Mouse (Mus musculus): ENCODE measurements around the gene Snx6.
"Not testable (repeated sequence)": the region's sequence is repeated elsewhere in the genome, so short reads cannot be mapped to it uniquely, and the experiment has no call there.

The Snx6 gene

DNA sequence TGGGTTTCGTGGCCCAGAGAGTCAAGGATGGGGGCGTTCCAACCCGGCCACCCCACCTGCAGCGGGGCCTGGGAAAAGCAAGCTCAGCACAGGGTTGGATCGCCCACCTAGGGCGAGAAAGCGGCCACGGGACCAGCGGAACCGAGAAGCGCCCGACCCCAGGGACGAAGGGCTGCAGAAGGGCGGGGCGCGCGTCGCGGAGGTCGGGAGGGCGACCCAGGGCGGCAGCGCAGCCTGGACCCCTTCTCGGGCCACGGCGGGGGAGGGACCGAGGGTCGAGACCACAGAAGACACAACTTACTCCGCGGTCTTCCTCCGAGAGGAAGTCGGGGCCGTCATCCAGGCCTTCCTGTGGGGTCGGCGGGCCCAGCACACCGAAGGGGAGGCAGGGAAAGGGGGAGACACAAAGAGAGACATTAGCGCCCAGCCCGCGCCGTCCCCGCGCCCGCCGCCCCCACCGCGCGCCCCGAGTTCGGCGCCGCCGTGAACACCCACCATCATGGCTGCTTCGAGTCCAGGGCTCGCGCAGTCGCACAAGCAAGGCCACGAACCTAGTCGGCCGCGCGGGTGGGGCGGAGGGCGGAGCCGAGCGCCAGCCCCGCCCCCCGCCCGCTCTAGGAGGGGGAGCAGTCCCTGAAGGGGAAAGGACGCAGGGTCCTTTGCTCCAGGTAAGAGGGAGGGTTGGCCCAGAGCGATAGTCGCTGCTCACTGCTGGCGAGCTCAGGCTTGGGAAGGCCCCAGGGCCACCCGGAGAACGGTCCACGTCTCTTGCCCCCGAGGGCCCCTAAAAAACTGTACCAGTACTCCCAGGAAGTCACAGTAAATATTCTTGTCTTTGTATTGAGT is at the start of gene Snx6:
Gene Snx6 (minus strand): TSS at position 551 of the 846 bp plus-strand sequence.
- peak; percentile 38 for DNase-seq (ENCODE audit: low spot score)

DNA sequence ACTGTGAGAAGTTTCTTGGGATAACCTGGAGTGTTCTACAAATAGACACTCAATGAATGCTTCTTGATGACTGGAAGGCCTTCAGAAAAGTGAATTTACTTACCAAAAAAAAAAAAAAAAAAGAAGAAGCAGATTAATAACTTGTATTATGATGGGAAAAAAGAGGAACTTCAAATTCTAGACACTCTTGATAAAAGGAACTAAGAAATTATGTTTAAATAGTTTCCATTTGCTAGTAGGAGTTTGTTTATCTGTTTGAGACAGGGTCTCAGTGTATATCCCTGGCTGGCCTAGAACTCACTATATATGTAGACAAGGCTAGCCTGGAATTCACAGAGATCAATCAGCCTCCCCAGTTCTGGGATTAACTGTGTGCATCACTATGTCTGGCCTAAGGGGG is 48.9 kb upstream of the Snx6 start:
- no peak for DNase-seq (ENCODE audit: low spot score)

DNA sequence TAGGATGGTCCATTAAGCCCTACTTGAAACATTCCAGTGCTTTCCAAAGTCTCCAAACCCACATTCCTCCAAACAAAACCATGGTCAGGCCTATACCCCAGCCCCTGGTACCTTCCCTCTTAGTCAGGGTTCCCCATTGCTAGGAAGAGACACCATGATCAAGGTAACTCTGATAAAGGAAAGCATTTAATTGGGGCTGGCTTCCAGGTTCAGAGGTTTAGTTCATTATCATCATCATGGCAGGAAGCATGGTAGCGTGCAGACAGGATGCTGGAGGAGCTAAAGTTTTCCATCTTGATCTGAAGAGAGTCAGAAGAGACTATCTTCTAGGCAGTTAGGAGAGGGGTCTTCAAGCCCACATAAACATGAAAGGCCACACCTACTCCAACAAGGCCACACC is 46.1 kb upstream of the Snx6 start:
- no peak for DNase-seq (ENCODE audit: low spot score)

DNA sequence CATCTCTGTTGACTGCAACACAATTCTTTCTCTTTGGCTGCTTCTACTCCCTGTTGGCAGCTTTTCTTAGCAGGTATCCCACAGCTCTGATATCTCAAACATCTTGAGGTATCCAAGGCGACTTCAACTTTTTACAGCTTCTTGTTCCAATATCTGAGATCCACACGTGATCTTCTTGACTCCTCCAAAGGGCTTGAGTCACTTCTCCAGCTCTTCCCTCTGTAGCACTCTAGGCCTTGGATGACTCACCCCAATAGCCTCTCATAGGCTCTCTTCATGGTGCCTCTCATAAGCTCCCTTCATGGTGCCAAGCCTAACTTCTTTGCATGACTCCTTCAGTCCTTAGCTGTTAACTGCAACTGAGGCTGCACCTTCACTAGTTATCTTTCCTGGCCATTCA is 44.3 kb upstream of the Snx6 start:
- DNase-seq (ENCODE audit: low spot score), result no peak

DNA sequence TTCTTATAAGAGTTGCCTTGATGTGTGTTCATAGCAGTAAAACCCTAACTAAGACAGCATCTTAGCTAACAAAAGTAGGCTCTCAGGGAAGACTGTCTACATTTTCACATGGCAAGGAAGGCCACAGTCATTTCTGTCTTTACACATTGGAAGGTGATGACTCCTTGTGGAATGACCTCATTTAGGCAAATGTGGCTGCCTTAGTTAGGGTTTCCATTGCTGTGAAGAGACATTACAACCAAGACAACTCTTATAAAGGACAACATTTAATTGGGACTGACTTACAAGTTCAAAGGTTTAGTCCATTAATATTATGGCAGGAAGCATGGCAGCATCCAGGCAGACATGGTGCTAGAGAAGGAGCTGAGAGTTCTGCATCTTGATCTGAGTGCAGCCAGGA is 43.4 kb upstream of the Snx6 start:
- DNase-seq (ENCODE audit: low spot score), result no peak

DNA sequence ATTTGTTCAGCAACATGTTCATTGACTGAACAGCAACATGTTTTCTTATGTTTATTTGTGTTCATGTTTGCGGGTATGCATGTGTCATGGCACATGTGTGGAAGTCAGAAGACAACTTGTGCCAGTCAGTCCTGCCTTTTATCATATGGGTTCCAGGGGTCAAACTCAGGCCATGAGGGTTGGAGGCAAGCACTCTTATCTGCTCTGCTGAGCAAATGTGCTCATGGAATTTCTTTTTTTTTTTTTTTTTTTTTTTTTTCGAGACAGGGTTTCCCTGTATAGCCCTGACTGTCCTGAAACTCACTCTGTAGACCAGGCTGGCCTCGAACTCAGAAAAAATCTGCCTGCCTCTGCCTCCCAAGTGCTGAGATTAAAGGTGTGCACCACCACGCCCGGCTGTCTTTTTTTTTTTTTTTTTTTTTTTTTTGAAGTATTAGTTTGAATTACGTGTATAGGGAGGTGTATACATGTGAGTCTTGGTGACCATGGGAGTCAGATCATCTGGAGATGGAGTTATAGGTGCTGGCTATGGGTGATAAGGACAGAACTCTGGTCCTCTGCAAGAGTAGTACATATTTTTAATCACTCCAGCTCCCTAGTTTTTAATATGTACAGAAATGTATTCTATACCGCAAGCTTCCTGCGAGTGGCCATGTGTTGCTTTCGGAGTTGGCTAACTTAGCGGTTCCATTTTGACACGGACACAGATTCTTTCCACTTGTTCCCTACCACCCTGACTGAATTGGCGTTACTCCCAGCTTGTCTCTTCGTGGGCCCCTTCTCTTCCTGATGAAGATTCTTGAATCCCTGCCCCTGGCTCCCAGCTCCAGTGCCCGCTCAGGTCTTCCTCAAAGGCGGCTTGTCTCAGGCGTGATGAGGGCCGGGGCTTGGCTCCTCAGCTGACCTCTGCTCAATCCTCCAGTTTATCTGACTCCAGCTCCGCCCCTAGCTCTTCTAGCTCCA is 40.4 kb upstream of the Snx6 start:
- DNase-seq (ENCODE audit: low spot score), result no peak

DNA sequence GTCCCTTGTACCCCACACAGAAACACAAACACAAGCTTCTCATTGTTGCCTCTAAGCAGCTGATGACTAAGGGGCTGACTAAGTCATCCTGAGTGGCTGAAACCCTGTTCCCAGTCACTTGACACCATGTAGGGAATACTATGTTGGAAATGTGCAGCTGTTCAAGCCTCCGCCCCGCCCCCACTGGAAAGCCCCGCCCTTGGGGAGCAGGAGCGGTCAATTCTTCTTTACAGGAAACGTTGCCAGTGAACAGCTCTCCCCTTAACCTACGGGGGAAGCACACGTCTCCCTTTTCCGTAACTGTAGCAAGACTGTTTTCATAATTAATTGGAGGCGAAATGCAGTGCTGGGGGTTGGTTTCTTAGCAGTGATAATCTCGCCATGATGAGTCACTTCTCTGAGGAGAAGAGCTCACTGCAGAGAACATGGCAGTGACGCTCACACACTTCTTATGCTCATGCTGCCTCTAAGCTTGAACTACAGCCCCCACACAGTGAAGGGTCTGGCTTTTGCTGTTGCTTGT is 39.5 kb upstream of the Snx6 start:
- peak; percentile 59 for DNase-seq (ENCODE audit: low spot score)

DNA sequence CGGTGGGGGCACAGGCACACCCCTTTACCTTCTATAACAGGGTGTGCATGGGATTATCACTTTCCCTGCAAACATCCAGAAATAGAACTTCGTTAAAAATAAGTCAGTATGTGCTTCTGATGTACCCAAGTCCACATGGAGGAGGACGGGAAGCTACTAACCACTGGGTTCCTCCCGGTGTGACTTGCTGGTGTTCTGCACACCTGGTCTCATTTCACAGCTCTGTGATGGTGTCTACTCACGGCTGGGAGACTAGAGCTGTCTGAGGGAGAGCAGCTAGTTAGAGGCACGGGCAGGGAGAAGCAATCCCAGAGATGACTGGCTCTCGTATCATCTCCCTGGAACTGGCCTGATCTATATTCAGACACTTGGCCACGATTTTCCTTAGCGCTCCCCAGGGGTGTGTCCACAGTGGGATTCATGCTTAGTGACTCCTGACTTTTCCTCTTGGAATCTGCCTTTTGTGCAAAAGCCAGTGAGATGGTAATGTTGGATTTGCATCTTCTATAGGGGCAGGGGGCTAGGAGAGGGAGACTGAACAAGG is 38.4 kb upstream of the Snx6 start:
- DNase-seq (ENCODE audit: low spot score), result no peak

DNA sequence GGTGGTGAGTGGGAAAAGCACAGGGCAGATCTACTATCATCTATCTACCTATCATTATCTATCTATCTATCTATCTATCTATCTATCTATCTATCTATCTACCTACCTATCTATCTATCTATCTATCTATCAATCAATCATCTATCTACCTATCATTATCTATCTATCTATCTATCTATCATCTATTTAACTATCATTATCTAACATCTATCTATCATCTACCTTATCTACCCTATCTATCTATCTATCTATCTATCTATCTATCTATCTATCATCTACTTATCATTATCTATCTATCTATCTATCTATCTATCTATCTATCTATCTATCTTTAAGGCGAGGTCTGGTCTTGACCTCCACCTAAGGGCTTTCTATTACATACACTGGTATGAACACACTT is 36.4 kb upstream of the Snx6 start:
- not testable (repeated sequence) for DNase-seq (ENCODE audit: low spot score)

DNA sequence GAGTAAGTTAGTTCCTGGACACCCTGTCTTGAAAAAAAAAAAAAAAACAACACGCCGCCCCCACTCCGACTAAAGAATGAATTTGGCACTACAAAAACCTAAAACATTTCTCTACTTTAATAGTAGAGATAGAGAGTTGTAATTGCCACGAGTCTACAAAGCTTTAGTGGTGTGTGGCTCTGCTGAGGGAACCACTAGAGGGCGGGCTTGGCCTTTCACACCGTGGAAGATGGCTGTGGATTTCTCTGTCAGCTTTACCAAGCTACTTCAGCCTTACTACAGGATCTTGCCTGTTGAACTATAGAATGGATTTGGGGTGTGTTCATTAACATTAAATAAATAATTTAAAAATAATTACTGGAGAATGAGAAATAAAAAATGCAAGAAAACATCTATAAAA is 35.1 kb upstream of the Snx6 start:
- peak; percentile 63 for DNase-seq (ENCODE audit: low spot score)

DNA sequence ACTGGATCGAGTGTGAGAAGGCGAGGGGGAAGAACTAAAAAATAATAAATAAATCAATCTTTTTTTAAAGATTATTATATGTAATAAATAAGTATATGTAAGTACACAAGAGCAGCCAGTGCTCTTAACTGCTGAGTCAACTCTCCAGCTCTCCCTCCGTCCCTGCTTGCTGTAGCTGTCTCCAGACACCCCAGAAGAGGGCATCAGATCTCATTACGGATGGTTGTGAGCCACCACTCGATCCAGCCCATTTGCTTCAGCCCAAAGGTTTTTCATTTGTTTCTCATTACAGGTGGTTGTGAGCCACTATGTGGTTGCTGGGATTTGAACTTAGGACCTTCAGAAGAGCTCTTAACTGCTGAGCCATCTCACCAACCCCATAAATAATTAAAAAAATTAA is 34.4 kb upstream of the Snx6 start:
- no peak for DNase-seq (ENCODE audit: low spot score)

DNA sequence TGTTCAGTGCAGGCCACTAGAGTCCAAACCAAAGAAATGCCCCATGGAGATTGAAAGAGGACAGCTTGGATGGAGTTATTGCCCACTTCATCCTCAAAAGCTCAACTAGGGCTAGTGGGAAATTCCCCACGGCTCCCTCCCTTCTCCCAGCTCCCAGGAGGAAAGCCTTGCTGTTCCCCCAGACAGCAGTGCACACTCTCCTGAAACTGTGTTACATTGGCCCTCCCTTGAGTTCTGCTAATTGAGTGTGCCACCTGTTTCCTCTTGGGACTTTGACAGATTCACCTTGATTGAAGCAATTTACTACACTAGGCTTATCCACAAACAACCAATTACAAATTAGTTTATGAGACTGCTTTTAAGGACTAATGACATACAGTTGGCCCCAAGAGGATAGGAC is 32.5 kb upstream of the Snx6 start:
- no peak for DNase-seq (ENCODE audit: low spot score)

DNA sequence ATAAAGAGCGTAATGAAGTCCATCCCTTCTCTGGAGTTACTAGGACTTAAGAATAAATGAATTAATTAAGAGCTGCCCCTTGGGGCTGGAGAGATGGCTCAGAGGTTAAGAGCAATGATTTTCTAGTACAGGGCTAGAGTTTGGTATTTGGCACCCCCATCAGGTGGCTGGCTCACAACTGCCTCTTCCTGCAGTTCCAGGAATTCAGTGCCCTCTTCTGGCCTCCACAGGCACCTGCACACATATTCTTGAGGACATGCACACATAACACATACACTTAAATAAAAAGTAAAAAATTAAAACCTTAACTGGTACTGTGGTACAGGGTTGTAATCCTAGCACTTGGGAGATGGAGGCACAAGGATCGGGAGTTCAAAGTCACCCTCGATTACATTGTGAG is 29.7 kb upstream of the Snx6 start:
- DNase-seq (ENCODE audit: low spot score), result no peak

DNA sequence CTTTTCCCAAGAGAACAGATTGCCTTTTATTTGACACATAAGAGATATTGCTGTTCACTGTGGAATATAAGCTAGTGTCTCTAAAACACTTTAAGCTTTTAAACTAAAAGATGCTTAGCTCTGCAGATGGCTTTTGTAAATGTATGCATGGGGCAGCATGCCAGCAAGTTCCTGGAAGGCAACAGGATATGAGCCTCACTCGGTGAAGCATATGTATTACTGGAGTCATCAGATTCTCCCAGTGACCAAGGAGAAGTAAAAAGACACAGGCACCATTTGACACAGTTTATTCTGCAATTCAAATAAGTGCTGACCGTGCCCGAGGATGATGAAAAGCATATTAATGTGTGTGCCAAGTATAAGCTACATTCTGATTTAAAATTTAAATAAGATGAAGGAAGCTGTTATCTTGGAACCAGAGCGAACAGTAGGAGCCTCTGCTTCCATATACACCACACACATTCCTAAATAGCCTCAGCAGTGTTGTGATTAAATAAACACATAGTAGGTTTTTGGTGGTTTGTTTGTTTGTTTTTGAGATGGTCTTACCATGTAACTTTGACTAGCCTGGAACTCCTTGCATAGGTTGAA is 27.4 kb upstream of the Snx6 start:
- peak; percentile 25 for DNase-seq (ENCODE audit: low spot score)

DNA sequence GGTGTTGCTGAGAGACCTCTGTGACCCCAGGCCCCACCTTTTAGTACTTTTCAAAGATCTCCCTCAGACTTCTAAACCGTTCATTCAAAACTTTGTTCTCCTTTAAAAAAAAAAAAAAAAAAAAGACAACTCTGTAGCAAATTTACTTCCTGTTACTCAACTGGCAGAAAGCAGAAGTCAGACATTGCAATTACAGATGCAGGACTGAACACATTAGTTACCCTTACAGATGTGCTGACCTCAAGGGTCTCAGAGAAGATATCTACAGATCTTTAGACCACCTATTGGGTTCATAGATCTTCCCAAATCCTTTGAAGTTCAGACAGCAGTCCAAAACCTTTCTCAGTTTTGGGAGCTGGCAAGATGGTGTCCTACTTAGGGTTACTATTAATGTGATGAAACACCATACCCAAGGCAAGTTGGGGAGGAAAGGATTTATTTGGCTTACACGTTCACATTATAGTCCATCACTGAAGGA is 25.2 kb upstream of the Snx6 start:
- no peak for DNase-seq (ENCODE audit: low spot score)

DNA sequence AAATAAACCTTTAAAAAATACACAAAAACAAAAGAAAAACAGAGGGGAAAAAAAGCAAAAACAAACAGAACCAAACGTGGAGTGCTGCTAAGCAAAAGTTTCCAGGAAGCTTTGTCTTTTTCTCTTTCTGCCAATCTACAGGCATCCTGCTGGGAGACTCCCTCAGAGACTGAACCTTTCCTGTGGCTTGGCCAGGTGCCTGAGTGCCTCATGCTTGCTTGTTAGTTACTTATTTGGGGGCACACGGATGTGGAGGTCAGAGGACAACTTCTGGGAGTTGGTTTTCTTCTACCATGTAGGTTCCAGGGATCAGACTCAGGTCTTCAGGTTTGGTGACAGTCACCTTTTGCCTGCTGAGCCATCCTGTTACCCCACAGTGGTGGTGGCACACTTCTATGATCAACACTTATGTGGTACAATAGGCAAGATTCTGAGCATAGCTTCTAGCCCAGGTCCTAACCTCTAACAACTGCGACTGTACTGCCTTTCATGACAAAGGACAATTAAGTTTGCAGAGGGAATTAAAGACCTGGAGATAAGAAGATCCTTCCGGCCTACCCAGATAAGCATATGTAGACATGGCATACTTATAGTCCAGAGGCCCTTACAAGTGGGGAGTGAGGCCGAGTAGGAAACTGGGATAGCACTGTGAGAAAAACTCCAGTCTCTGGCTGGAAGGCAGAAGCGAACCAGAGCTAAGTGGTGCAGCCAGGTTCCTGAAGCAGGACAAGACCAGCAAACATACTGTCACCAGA is 23.9 kb upstream of the Snx6 start:
- no peak for DNase-seq (ENCODE audit: low spot score)

DNA sequence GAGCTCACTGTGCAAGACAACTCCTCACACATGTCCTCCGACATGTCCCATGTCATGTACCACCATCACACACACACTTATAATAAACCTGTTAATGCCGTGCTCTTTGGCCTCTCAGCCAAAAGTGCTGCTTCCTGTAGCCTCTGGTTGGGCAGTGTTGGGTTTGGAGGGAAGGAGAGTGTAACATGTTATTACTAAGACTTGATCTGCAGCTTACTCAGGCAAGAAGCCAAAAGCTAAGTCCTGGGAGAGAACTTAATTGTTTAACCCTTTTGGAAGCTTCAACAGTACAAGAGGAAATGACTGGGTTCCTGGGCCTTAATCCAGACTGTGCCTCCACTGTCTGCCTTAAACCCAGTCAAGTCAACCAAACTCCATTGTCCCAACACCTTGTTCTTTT is 14.6 kb upstream of the Snx6 start:
- DNase-seq (ENCODE audit: low spot score), result no peak

DNA sequence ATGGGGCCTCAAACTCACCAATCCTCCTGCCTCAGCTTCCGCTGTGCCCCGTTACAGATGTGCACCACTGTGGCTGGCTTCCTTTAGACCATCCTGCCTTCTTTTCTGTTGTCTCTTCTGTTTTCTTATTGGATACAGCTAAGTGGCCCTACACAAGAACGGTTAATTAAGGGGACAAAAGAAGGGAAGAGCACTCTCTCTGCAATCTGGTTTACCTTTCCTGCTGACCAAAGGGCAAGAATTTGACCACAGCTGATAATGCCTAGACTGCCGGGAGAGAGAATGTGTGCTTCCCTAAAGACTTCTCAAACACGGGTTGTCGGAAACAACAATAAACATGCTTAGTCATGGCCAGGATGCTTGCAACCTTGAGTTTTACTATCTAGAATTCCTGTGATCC is 12.0 kb upstream of the Snx6 start:
- DNase-seq (ENCODE audit: low spot score), result no peak

DNA sequence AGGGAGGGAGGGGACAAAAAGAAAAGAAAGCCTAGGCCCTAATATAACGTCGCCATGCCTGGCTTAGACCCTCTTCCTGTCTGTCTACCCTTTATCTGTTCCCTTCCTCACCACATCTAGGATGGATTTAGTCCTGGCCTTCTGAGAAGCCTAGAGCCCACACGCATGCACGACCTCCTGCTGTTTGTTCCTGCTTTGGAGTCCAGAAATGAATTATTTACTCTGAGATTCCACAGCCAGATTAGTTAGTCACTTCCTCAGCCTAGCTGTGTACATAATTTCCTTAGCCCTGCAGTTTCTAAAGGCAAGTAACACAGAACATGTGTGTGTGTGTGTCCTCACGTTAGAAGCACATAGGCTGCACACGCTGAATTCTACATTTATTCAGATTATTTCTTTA is 10.6 kb upstream of the Snx6 start:
- DNase-seq (ENCODE audit: low spot score), result no peak

DNA sequence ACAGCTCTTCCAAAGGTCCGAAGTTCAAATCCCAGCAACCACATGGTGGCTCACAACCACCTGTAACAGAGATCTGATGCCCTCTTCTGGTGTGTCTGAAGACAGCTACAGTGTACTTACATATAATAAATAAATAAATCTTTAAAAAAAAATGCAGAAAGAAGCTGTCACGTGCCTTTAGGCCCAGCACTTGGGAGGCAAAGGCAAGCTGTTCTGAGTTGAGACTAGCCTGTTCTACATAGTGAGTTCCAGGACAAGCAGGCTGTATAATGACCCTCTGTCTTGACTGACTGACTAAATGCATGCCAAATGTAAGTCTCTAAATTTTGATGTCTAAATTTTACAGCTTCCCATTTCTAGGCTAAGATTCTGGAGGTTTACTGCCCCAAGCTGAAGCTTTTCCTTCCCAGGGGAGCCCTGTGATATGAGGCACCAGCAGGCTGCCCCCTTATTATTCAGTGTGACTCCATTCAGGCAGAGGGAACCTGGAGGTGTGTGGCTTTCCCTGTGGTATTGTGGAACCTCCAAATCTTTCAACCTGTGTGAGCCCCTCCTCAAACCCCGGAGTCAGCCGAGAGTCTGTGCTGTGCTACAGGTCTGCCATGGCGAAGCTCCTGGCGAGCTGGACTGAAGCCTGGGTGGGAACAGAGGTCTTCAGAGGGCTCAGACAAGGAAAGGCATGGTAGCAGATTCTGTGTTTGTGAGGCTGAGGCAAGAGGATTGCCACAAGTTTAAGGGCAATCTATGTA is 9.9 kb upstream of the Snx6 start:
- no peak for DNase-seq (ENCODE audit: low spot score)

DNA sequence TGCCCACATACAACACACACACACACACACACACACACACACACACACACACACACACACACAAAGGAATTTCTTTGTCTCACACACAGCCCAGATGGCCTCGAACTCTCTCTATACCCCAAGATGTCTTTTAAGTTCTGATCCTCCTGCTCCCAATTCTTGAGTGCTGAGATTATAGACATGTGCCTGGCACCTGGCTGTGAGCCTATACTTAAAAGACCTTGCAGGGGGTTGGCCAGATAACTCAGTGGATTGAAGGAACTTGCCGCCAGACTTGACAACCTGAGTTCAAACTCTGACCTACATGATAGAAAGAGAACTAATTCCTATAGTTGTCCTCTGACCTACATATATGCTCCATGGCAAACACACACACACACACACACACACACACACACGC is 8.0 kb upstream of the Snx6 start:
- DNase-seq (ENCODE audit: low spot score), result no peak
